Mouse (Mus musculus): ENCODE data around the gene Magohb. TPM values are rescaled to one million over a fixed set of nuclear protein-coding genes. Genes with fewer than 3 reads are reported as not detected.
A peak's percentile ranks its signal among the peaks of the same experiment; 100 is the strongest.

Gene Magohb
- polyA plus RNA-seq, 1 experiment from 2014 or later = 36.8 TPM

GRCm38 (mm10) chr6:131269599-131269998 lies 23.4 kb downstream of the Magohb start:
- H3K36me3 ChIP-seq (ENCODE audit: insufficient read depth, low read length) = no peaks in the 10 kb centered on the region
- no peak overlapping the region for H3K4me3 ChIP-seq (ENCODE audit: low read depth, low read length)
- DNase-seq (ENCODE audit: low spot score) = no peak
- H3K9ac ChIP-seq (replicated peaks; ENCODE audit: low read depth) = no peak overlapping the region
- no peaks in the 10 kb centered on the region for H3K4me1 ChIP-seq (ENCODE audit: insufficient read depth, low read depth, low read length)
- H3K27me3 ChIP-seq (replicated peaks; ENCODE audit: insufficient read depth, low read length) = no peaks in the 10 kb centered on the region
- no peak overlapping the region for H3K27ac ChIP-seq (ENCODE audit: low read length)
- no peaks in the 10 kb centered on the region for H3K9me3 ChIP-seq (ENCODE audit: low read length)
- H3K4me2 ChIP-seq (replicated peaks; ENCODE audit: low read depth, low read length) = no peak overlapping the region
- TF ChIP-seq CTCF (IDR thresholded peaks at IDR 0.05) = no peak
- TF ChIP-seq EP300 (IDR thresholded peaks at IDR 0.05) = no peak
- WGBS = 89% methylated on average over 2 of the region's 2 CpGs
- no peak for ATAC-seq

GRCm38 (mm10) chr6:131264175-131264574 lies 28.9 kb downstream of the Magohb start:
- H3K4me2 ChIP-seq (replicated peaks; ENCODE audit: low read depth, low read length) = no peak overlapping the region

GRCm38 (mm10) chr6:131262778-131263177 lies 30.3 kb downstream of the Magohb start:
- Histone ChIP-seq H3K36me3 (ENCODE audit: insufficient read depth, low read length) (no peaks in the 10 kb centered on the region), H3K27ac (ENCODE audit: low read length) (no peak overlapping the region), H3K4me2 (replicated peaks; ENCODE audit: low read depth, low read length) (no peak overlapping the region), H3K4me3 (ENCODE audit: low read depth, low read length) (no peak overlapping the region), H3K27me3 (replicated peaks; ENCODE audit: insufficient read depth, low read length) (no peaks in the 10 kb centered on the region), H3K4me1 (ENCODE audit: insufficient read depth, low read depth, low read length) (no peaks in the 10 kb centered on the region), H3K9me3 (ENCODE audit: low read length) (no peaks in the 10 kb centered on the region), H3K9ac (replicated peaks; ENCODE audit: low read depth) (no peak overlapping the region)
- ATAC-seq (no peak), DNase-seq (ENCODE audit: low spot score) (no peak)
- WGBS = 58% methylated on average over 3 of the region's 3 CpGs
- no peak for TF ChIP-seq CTCF (IDR thresholded peaks at IDR 0.05)
- TF ChIP-seq EP300 (IDR thresholded peaks at IDR 0.05) = no peak

More at GRCm38 (mm10) chr6:131264175-131264574, 28.9 kb downstream of the Magohb start:
- Histone ChIP-seq H3K27me3 (replicated peaks; ENCODE audit: insufficient read depth, low read length) (no peaks in the 10 kb centered on the region), H3K36me3 (ENCODE audit: insufficient read depth, low read length) (no peaks in the 10 kb centered on the region), H3K4me3 (ENCODE audit: low read depth, low read length) (no peak overlapping the region), H3K4me1 (ENCODE audit: insufficient read depth, low read depth, low read length) (no peaks in the 10 kb centered on the region), H3K27ac (ENCODE audit: low read length) (no peak overlapping the region), H3K9me3 (ENCODE audit: low read length) (no peaks in the 10 kb centered on the region), H3K9ac (replicated peaks; ENCODE audit: low read depth) (no peak overlapping the region)
- no peak for DNase-seq (ENCODE audit: low spot score)
- no peak for ATAC-seq
- no peak for TF ChIP-seq CTCF (IDR thresholded peaks at IDR 0.05)
- no peak for TF ChIP-seq EP300 (IDR thresholded peaks at IDR 0.05)
- 77% methylated on average over 5 of the region's 5 CpGs for WGBS

- 82% methylated on average over 3 of the region's 3 CpGs for whole genome bisulfite sequencing
Measured at GRCm38 (mm10) chr6:131262009-131262408, 31.0 kb downstream of the Magohb start.

GRCm38 (mm10) chr6:131247206-131247605 lies 45.8 kb downstream of the Magohb start, which contains the start of gene Klra2:
Klra2 (minus strand) TSS chr6:131247362.
- H3K4me3 ChIP-seq (ENCODE audit: low read depth, low read length) = no peak within 1 kb of the TSS
- no peak within 1 kb of the TSS for H3K27ac ChIP-seq (ENCODE audit: low read length)
- no peaks in the 10 kb centered on the region for H3K27me3 ChIP-seq (replicated peaks; ENCODE audit: insufficient read depth, low read length)
- no peak within 1 kb of the TSS for H3K9ac ChIP-seq (replicated peaks; ENCODE audit: low read depth)
- no peak for ATAC-seq
- no peaks in the 10 kb centered on the region for H3K36me3 ChIP-seq (ENCODE audit: insufficient read depth, low read length)
- H3K4me2 ChIP-seq (replicated peaks; ENCODE audit: low read depth, low read length) = no peak within 1 kb of the TSS
- TF ChIP-seq EP300 (IDR thresholded peaks at IDR 0.05) = no peak
- no peak for TF ChIP-seq CTCF (IDR thresholded peaks at IDR 0.05)
- H3K9me3 ChIP-seq (ENCODE audit: low read length) = no peaks in the 10 kb centered on the region
- H3K4me1 ChIP-seq (ENCODE audit: insufficient read depth, low read depth, low read length) = no peaks in the 10 kb centered on the region
- DNase-seq (ENCODE audit: low spot score) = peak; percentile 33
- WGBS = 81% methylated on average over 2 of the region's 2 CpGs

More at GRCm38 (mm10) chr6:131262009-131262408, 31.0 kb downstream of the Magohb start:
- H3K4me3 ChIP-seq (ENCODE audit: low read depth, low read length) = no peak overlapping the region
- TF ChIP-seq EP300 (IDR thresholded peaks at IDR 0.05) = no peak
- TF ChIP-seq CTCF (IDR thresholded peaks at IDR 0.05) = no peak
- H3K4me1 ChIP-seq (ENCODE audit: insufficient read depth, low read depth, low read length) = no peaks in the 10 kb centered on the region
- no peak overlapping the region for H3K9ac ChIP-seq (replicated peaks; ENCODE audit: low read depth)
- H3K36me3 ChIP-seq (ENCODE audit: insufficient read depth, low read length) = no peaks in the 10 kb centered on the region
- H3K27me3 ChIP-seq (replicated peaks; ENCODE audit: insufficient read depth, low read length) = no peaks in the 10 kb centered on the region
- no peak overlapping the region for H3K27ac ChIP-seq (ENCODE audit: low read length)
- H3K9me3 ChIP-seq (ENCODE audit: low read length) = no peaks in the 10 kb centered on the region
- H3K4me2 ChIP-seq (replicated peaks; ENCODE audit: low read depth, low read length) = no peak overlapping the region
- no peak for ATAC-seq
- DNase-seq (ENCODE audit: low spot score) = no peak

- 61% methylated on average over 2 of the region's 2 CpGs for WGBS
Measured at GRCm38 (mm10) chr6:131245081-131245480, 48.0 kb downstream of the Magohb start.

More at GRCm38 (mm10) chr6:131245081-131245480, 48.0 kb downstream of the Magohb start:
- H3K27me3 ChIP-seq (replicated peaks; ENCODE audit: insufficient read depth, low read length) = no peaks in the 10 kb centered on the region
- DNase-seq (ENCODE audit: low spot score) (no peak), ATAC-seq (no peak)
- no peak for TF ChIP-seq EP300 (IDR thresholded peaks at IDR 0.05)
- no peak for TF ChIP-seq CTCF (IDR thresholded peaks at IDR 0.05)
- H3K4me2 ChIP-seq (replicated peaks; ENCODE audit: low read depth, low read length) = no peak overlapping the region
- H3K9me3 ChIP-seq (ENCODE audit: low read length) = no peaks in the 10 kb centered on the region
- H3K4me3 ChIP-seq (ENCODE audit: low read depth, low read length) = no peak overlapping the region
- no peaks in the 10 kb centered on the region for H3K36me3 ChIP-seq (ENCODE audit: insufficient read depth, low read length)
- H3K27ac ChIP-seq (ENCODE audit: low read length) = no peak overlapping the region
- no peaks in the 10 kb centered on the region for H3K4me1 ChIP-seq (ENCODE audit: insufficient read depth, low read depth, low read length)
- no peak overlapping the region for H3K9ac ChIP-seq (replicated peaks; ENCODE audit: low read depth)

Other genes with a start within 250 kb of the Magohb start
- 4.2 TPM in 2 replicates for gene Klra2, start 45.9 kb downstream of the Magohb start, polyA plus RNA-seq (2015; fragmentation: Nextera tagmentation; extraction: Ambion mirVana)
- 0.45 and 0.51 TPM in 2 replicates for gene Styk1, start 60.4 kb upstream of the Magohb start, polyA plus RNA-seq (2015; fragmentation: Nextera tagmentation; extraction: Ambion mirVana)
- gene Ybx3, start 95.2 kb upstream of the Magohb start, polyA plus RNA-seq (2015; fragmentation: Nextera tagmentation; extraction: Ambion mirVana) = 41.1 and 44.1 TPM in 2 replicates
- not detected in 2 replicates for gene 5430401F13Rik, start 193.2 kb upstream of the Magohb start, polyA plus RNA-seq (2015; fragmentation: Nextera tagmentation; extraction: Ambion mirVana)
- not detected in 2 replicates for gene Gm6619, start 193.2 kb upstream of the Magohb start, polyA plus RNA-seq (2015; fragmentation: Nextera tagmentation; extraction: Ambion mirVana)

All from lung, postnatal 0 days (tissue).